Mouse (Mus musculus): ENCODE data around the gene Lrrc36. TPM values are rescaled to one million over a fixed set of nuclear protein-coding genes. Genes with fewer than 3 reads are reported as not detected.

Lrrc36 gene
- total and polyA plus RNA-seq, 2 experiments from 2014 or later, result 0.93 to 0.99 TPM

DNA sequence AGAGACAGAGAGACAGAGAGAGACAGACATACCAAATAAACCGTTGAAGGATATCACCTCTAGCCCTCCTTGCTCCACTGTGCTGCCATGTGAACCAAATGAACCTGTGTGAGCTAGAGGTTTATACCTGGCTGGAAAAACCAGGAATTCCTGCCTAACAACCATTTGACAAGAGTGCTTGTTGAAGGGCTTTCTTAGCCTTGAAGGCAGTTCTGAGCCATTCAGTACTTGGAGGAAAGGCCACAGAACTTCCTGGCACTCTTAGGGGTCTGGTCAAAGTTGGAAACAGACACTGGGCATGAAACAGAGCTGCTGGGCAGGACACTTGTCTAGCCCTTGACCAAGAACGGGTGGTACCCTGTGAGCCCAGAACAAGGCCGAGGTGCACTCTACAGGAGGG is 81.2 kb downstream of the Lrrc36 start:
- H3K9ac ChIP-seq (replicated peaks; ENCODE audit: low read length, poor library complexity, severe bottlenecking), result no peak overlapping the region
- ATAC-seq (ENCODE audit: low FRiP score) (no peak), DNase-seq (ENCODE audit: low spot score) (no peak)
- H3K36me3 ChIP-seq (ENCODE audit: insufficient read depth, low read length), result no peaks in the 10 kb centered on the region
- no peak overlapping the region for H3K27ac ChIP-seq (ENCODE audit: low read depth, low read length)
- H3K4me1 ChIP-seq (ENCODE audit: insufficient read depth, low read length), result peaks cover 6% of the 10 kb centered on the region; the same call in 1 of the 2 replicates
- TF ChIP-seq CTCF (IDR thresholded peaks at IDR 0.05), result no peak
- 0 out of 2 replicates have a peak overlapping the region, but pooled peaks have one; percentile 12 for H3K4me2 ChIP-seq (ENCODE audit: low read depth, low read length, poor library complexity, severe bottlenecking)
- H3K4me3 ChIP-seq (ENCODE audit: low read depth, low read length), result no peak overlapping the region
- no peaks in the 10 kb centered on the region for H3K9me3 ChIP-seq (ENCODE audit: low read length)
- 86% methylated on average over 3 of the region's 3 CpGs for WGBS
- no peaks in the 10 kb centered on the region for H3K27me3 ChIP-seq (ENCODE audit: insufficient read depth, low read length)

DNA sequence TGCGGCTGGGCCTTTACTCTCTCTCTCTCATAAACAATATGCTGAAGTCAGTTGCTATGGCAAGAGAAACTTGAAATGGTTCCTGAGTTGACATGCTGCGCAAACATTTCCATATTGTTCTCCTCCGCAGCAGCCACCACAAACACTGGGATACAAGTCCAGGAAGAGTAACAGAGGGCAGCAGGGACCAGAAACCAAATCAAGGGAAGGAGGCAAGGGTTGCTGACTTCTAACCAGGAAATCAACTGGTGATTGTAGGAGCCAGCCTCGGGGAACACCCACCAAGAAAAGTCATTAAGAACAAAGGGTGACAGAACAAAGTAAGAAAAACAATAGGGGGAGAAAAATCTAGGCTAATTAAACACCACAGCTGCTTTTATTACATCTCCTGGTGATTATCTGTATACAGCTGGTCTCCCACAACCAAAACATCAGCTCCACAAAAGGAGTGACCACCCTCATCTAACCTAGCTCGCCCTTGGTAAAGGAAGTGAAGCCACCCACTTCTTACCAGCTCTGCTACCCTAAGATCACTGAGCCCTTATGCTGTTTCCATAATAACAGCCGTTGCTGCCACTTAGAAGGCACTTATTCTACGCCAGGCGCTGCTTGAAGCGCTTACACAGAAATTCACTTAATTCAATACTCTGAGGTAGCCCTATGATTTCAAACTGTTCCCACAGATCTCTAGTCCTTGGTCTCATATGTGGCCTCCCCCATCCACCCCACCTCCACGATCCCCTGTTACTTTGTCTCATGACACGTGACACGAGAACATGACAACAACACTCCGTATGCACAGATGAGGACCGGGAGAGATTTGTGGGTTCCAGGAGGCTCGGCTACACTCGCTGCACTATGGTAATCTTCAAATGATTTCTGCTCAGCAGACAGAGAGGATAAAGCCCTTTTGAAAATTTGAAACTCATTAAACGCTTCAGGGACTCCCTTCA is 82.3 kb downstream of the Lrrc36 start:
- H3K27ac ChIP-seq (ENCODE audit: low read depth, low read length), result peak overlapping the region; percentile 75
- ATAC-seq (ENCODE audit: low FRiP score) (no peak), DNase-seq (ENCODE audit: low spot score) (no peak)
- 18% methylated on average over 17 of the region's 17 CpGs for WGBS
- H3K4me1 ChIP-seq (ENCODE audit: insufficient read depth, low read length), result peaks cover 6% of the 10 kb centered on the region; the same call in 1 of the 2 replicates
- H3K9ac ChIP-seq (replicated peaks; ENCODE audit: low read length, poor library complexity, severe bottlenecking), result peak overlapping the region; percentile 79; the same call in 1 of the 2 replicates
- H3K36me3 ChIP-seq (ENCODE audit: insufficient read depth, low read length), result no peaks in the 10 kb centered on the region
- H3K27me3 ChIP-seq (ENCODE audit: insufficient read depth, low read length), result no peaks in the 10 kb centered on the region
- no peaks in the 10 kb centered on the region for H3K9me3 ChIP-seq (ENCODE audit: low read length)
- H3K4me3 ChIP-seq (ENCODE audit: low read depth, low read length), result peak overlapping the region; percentile 82
- TF ChIP-seq CTCF (IDR thresholded peaks at IDR 0.05), result no peak
- H3K4me2 ChIP-seq (ENCODE audit: low read depth, low read length, poor library complexity, severe bottlenecking), result peak overlapping the region; percentile 97

DNA sequence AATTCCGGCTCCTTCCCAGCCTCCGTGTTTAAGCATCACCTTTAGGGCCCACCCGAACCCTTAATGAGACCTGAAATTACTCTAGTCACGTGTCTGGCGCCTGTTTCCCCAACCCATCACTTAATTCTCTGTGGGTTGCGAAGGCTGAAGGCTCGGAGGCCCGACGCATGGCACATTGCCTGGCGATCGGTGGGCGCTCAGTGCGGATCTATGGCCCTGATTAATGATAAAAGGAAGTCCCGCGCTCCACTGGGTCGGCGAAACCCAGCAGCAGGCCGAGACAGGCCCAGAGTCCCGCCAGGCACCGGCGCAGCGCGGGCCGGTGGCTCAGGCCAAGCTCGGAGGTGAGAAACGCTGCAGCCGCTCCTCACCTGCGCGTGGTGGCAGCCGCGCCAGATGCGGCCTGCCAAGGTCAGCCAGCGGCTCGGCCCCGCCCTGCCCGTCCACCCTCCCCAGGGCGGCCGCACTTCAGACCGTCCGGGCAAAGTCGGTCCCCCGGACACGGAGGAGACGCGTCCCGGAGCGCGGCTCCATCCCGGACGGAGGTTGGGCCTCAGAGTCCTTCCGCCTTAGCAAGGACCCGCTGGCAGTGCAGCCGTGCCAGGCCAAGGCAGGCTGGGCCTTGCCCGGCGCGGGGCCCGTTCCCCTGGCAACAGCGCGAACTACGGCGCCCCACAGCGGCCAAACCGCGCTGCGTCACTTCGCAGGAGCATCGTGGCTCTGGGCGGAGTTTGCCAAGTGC is 83.2 kb downstream of the Lrrc36 start, which contains the start of gene Zdhhc1:
Gene Zdhhc1 (minus strand): TSS at position 464 of the 742 bp plus-strand sequence.
- WGBS, result 1% methylated on average over 67 of the region's 68 CpGs
- H3K4me3 ChIP-seq (ENCODE audit: low read depth, low read length), result peak within 1 kb of the TSS; percentile 82
- H3K9ac ChIP-seq (replicated peaks; ENCODE audit: low read length, poor library complexity, severe bottlenecking), result peak within 1 kb of the TSS; percentile 79
- H3K36me3 ChIP-seq (ENCODE audit: insufficient read depth, low read length), result no peaks in the 10 kb centered on the region
- ATAC-seq (ENCODE audit: low FRiP score), result peak; percentile 85
- H3K9me3 ChIP-seq (ENCODE audit: low read length), result no peaks in the 10 kb centered on the region
- peak; percentile 68 for TF ChIP-seq CTCF (IDR thresholded peaks at IDR 0.05)
- DNase-seq (ENCODE audit: low spot score), result peak; percentile 89
- H3K4me1 ChIP-seq (ENCODE audit: insufficient read depth, low read length), result peaks cover 6% of the 10 kb centered on the region; the same call in 1 of the 2 replicates
- H3K27ac ChIP-seq (ENCODE audit: low read depth, low read length), result peak within 1 kb of the TSS; percentile 75
- H3K27me3 ChIP-seq (ENCODE audit: insufficient read depth, low read length), result no peaks in the 10 kb centered on the region
- H3K4me2 ChIP-seq (ENCODE audit: low read depth, low read length, poor library complexity, severe bottlenecking), result peak within 1 kb of the TSS; percentile 97

DNA sequence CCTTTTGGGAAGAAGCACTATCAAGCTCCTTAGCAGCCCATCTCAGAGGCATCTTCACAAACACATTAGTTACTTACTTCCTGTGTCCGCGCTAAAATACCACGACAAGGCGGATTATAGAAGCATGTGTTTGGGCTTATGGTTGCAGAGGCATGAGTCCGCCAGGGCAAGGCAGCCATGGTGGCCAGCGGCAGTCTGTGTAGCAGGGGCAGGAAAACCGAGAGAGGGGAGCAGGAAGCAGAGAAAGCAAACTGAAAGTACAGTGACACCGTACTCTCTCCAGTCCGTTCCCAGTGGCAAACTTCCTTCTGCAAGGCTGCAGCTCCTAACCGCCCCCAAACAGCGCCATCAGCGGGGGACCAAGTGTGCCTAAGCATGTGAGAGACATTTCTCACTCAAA is 86.4 kb downstream of the Lrrc36 start:
- H3K4me3 ChIP-seq (ENCODE audit: low read depth, low read length), result no peak overlapping the region
- H3K4me2 ChIP-seq (ENCODE audit: low read depth, low read length, poor library complexity, severe bottlenecking), result no peak overlapping the region
- H3K4me1 ChIP-seq (ENCODE audit: insufficient read depth, low read length), result peaks cover 6% of the 10 kb centered on the region; the same call in 1 of the 2 replicates
- WGBS, result 72% methylated on average over 12 of the region's 12 CpGs
- DNase-seq (ENCODE audit: low spot score) (no peak), ATAC-seq (ENCODE audit: low FRiP score) (no peak)
- H3K27me3 ChIP-seq (ENCODE audit: insufficient read depth, low read length), result no peaks in the 10 kb centered on the region
- TF ChIP-seq CTCF (IDR thresholded peaks at IDR 0.05), result no peak
- no peak overlapping the region for H3K9ac ChIP-seq (replicated peaks; ENCODE audit: low read length, poor library complexity, severe bottlenecking)
- H3K9me3 ChIP-seq (ENCODE audit: low read length), result no peaks in the 10 kb centered on the region
- H3K27ac ChIP-seq (ENCODE audit: low read depth, low read length), result no peak overlapping the region
- no peaks in the 10 kb centered on the region for H3K36me3 ChIP-seq (ENCODE audit: insufficient read depth, low read length)

DNA sequence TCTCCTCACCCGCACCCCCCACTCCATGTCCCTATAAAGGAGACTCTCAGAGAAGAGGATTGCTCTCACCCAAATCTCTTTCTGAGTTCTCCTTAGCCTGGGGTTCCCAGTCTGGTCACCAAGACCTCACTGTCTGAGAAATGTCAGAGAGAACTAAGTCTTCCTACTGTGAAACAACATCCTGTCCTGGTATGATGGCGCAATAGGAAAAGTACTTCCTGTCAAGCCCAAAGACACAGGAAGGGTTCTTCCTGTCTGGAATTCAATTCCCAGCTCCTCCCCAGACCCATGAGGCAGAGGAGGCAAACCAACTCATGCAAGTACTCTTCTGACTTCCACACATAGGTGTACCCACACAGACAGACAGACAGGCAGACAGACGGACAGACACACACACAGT is 91.2 kb downstream of the Lrrc36 start:
- no peak overlapping the region for H3K9ac ChIP-seq (replicated peaks; ENCODE audit: low read length, poor library complexity, severe bottlenecking)
- no peak overlapping the region for H3K4me2 ChIP-seq (ENCODE audit: low read depth, low read length, poor library complexity, severe bottlenecking)
- TF ChIP-seq CTCF (IDR thresholded peaks at IDR 0.05), result no peak
- no peaks in the 10 kb centered on the region for H3K4me1 ChIP-seq (ENCODE audit: insufficient read depth, low read length)
- WGBS, result 94% methylated on average over 3 of the region's 3 CpGs
- H3K9me3 ChIP-seq (ENCODE audit: low read length), result no peaks in the 10 kb centered on the region
- H3K36me3 ChIP-seq (ENCODE audit: insufficient read depth, low read length), result no peaks in the 10 kb centered on the region
- ATAC-seq (ENCODE audit: low FRiP score), result no peak
- H3K4me3 ChIP-seq (ENCODE audit: low read depth, low read length), result no peak overlapping the region
- H3K27me3 ChIP-seq (ENCODE audit: insufficient read depth, low read length), result no peaks in the 10 kb centered on the region
- no peak overlapping the region for H3K27ac ChIP-seq (ENCODE audit: low read depth, low read length)
- DNase-seq (ENCODE audit: low spot score), result no peak

Data from midbrain, postnatal 0 days (tissue).